Mouse (Mus musculus): ENCODE results near the gene Zbtb16. TPM values are rescaled to one million over a fixed set of nuclear protein-coding genes. Genes with fewer than 3 reads are reported as not detected.

The Zbtb16 gene
- total and polyA plus RNA-seq, 3 experiments, result 15.7 to 150 (median 149) TPM

DNA sequence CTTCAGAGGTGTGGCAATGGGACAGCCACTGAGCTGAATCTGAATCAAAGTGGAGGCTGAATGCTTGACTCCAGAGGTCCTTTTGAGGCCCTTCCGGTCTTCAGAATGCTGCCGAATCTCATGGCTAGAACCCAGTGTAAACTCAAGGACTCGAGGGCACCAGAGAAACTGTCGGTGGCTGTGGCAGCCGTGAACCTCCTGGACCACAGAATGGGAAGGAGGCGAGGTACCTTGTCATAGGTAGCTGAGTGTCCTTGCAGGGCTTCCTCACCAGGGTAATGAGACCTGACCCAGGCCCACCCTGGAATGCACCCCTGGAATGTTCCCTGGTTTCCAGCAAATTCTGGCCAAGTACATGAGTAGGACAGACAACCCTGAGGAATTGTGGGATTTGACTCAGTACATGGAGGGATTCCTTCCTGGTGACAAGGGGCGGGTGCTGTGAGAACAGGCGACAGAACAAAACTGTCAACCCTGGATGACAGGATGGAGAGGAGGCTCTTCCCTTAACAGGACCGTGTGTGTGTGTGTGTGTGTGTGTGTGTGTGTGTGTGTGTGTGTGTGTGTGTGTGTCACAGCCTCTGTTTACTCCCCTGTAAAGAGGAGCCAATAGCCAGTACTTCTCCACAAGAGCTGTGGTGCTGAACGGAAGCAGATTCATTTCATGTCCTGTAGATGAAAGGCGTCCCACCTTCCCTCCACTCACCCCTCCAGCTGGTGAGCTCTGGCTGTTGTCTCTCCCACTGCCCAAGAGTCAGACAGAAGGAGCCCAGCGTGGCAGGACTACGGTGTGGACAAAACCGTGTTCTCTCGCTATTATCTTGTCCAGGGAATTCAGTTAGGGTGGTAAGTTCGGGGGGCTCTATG is 189.0 kb downstream of the Zbtb16 start:
- intact Hi-C loops (cut with DNase I), result loop anchor here (1.0 to 10.0 kb wide), 6 partner anchors 60 to 408 kb away; partner anchors contain the start of genes Zbtb16 and Zw10
- DNase-seq, result peak; percentile 35 to 60
- 67% methylated on average over 16 of the region's 16 CpGs for WGBS
- Histone ChIP-seq H3K79me2 (replicated peaks; ENCODE audit: control insufficient read depth, insufficient read depth, low read length) (no peaks in the 10 kb centered on the region), H3K9ac (ENCODE audit: low read depth, low read length) (peak overlapping the region; percentile 76), H3K27ac (peak overlapping the region; percentile 92), H3K27me3 (ENCODE audit: control insufficient read depth, insufficient read depth, low read length) (no peaks in the 10 kb centered on the region), H3K4me1 (ENCODE audit: control insufficient read depth, insufficient read depth, low read length) (peaks cover 26% of the 10 kb centered on the region), H3K4me3 (peak overlapping the region; percentile 39), H3K36me3 (ENCODE audit: control insufficient read depth, insufficient read depth, low read length) (no peaks in the 10 kb centered on the region)
- no peak for TF ChIP-seq CTCF (IDR thresholded peaks at IDR 0.05)
- no peak for TF ChIP-seq POLR2A (IDR thresholded peaks at IDR 0.05; ENCODE audit: insufficient read depth, low read depth, low read length)
- TF ChIP-seq EP300 (IDR thresholded peaks at IDR 0.05; ENCODE audit: insufficient read depth, low read depth, low read length), result no peak

GRCm38 (mm10) chr9:48646251-48646650 is 189.8 kb downstream of the Zbtb16 start:
- H3K27me3 ChIP-seq (ENCODE audit: control insufficient read depth, insufficient read depth, low read length), result no peaks in the 10 kb centered on the region
- H3K4me3 ChIP-seq, result no peak overlapping the region
- TF ChIP-seq CTCF (IDR thresholded peaks at IDR 0.05), result no peak; the same call in 1 of the 2 replicates
- TF ChIP-seq EP300 (IDR thresholded peaks at IDR 0.05; ENCODE audit: insufficient read depth, low read depth, low read length), result peak; percentile 92
- no peak; the same call in 1 of the 2 replicates for TF ChIP-seq POLR2A (IDR thresholded peaks at IDR 0.05; ENCODE audit: insufficient read depth, low read depth, low read length)
- H3K79me2 ChIP-seq (replicated peaks; ENCODE audit: control insufficient read depth, insufficient read depth, low read length), result no peaks in the 10 kb centered on the region
- DNase-seq, result peak; percentile 68 to 75
- 18% methylated on average over 4 of the region's 4 CpGs for WGBS
- intact Hi-C loops (cut with DNase I), result loop anchor here (1.0 to 10.0 kb wide), 6 partner anchors 61 to 409 kb away; partner anchors contain the start of genes Zbtb16 and Zw10
- peak overlapping the region; percentile 76 for H3K9ac ChIP-seq (ENCODE audit: low read depth, low read length)
- H3K36me3 ChIP-seq (ENCODE audit: control insufficient read depth, insufficient read depth, low read length), result no peaks in the 10 kb centered on the region
- H3K4me1 ChIP-seq (ENCODE audit: control insufficient read depth, insufficient read depth, low read length), result peaks cover 26% of the 10 kb centered on the region
- peak overlapping the region; percentile 26 for H3K27ac ChIP-seq

- Histone ChIP-seq H3K36me3 (ENCODE audit: control insufficient read depth, insufficient read depth, low read length) (no peaks in the 10 kb centered on the region), H3K27me3 (ENCODE audit: control insufficient read depth, insufficient read depth, low read length) (no peaks in the 10 kb centered on the region), H3K4me1 (ENCODE audit: control insufficient read depth, insufficient read depth, low read length) (peaks cover 24% of the 10 kb centered on the region), H3K9ac (ENCODE audit: low read depth, low read length) (no peak overlapping the region), H3K4me3 (no peak overlapping the region), H3K79me2 (replicated peaks; ENCODE audit: control insufficient read depth, insufficient read depth, low read length) (no peaks in the 10 kb centered on the region), H3K27ac (no peak overlapping the region)
- TF ChIP-seq POLR2A (IDR thresholded peaks at IDR 0.05; ENCODE audit: insufficient read depth, low read depth, low read length) (no peak), EP300 (IDR thresholded peaks at IDR 0.05; ENCODE audit: insufficient read depth, low read depth, low read length) (no peak), CTCF (IDR thresholded peaks at IDR 0.05) (no peak)
- 49% methylated on average over 4 of the region's 4 CpGs for WGBS
- intact Hi-C loops (cut with DNase I), result loop anchor here (1.0 to 10.0 kb wide), 7 partner anchors 62 to 409 kb away; partner anchors contain the start of genes Zbtb16 and Zw10
- DNase-seq, result peak in 1 of 2 experiments; percentile 14
Measured at GRCm38 (mm10) chr9:48645648-48646126, 190.3 kb downstream of the Zbtb16 start.

DNA sequence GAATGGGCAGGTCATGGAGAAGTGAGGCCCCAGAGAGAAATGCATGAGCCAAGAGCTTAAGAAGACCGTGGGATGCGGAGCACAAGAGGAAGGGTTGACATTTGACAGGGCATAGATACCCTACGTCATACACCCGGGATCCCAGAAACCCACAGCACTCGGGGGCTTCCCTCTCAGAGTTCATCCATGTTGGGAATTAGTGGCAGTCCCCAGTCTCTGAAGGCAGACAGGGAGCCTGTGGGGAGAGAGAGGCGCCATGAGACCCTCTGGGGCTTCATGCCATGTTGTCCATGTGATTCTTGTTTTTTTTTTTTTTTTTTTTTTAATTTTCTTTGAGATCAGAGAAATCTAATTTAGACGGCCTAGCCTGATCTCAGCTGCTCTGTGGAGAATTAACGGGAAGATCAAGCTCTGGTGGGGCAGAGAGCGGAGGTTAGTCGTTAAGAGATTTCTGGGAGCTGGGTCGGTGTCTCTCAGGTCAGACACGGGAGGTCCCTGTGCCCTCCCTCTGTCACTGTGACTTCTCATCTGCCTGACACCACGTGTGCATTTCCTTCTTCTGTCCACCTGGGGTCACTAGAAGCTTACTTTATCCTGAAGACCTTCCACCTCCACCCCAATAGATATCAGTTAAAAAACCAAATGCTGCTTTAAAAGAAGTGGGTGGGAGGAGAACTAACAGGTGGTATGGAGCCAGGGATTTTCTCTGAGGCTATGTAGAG is 190.9 kb downstream of the Zbtb16 start:
- Histone ChIP-seq H3K4me3 (no peak overlapping the region), H3K27me3 (ENCODE audit: control insufficient read depth, insufficient read depth, low read length) (no peaks in the 10 kb centered on the region), H3K79me2 (replicated peaks; ENCODE audit: control insufficient read depth, insufficient read depth, low read length) (no peaks in the 10 kb centered on the region), H3K4me1 (ENCODE audit: control insufficient read depth, insufficient read depth, low read length) (peaks cover 19% of the 10 kb centered on the region), H3K9ac (ENCODE audit: low read depth, low read length) (no peak overlapping the region), H3K27ac (no peak overlapping the region), H3K36me3 (ENCODE audit: control insufficient read depth, insufficient read depth, low read length) (no peaks in the 10 kb centered on the region)
- intact Hi-C loops (cut with DNase I), result loop anchor here (1.0 to 10.0 kb wide), 3 partner anchors 62 to 410 kb away; partner anchors contain the start of gene Zw10
- peak; percentile 34 to 44 for DNase-seq
- WGBS, result 47% methylated on average over 13 of the region's 13 CpGs
- TF ChIP-seq POLR2A (IDR thresholded peaks at IDR 0.05; ENCODE audit: insufficient read depth, low read depth, low read length) (no peak), CTCF (IDR thresholded peaks at IDR 0.05) (peak; percentile 88), EP300 (IDR thresholded peaks at IDR 0.05; ENCODE audit: insufficient read depth, low read depth, low read length) (0 out of 2 replicates have a peak, but pooled peaks have one; percentile 52)

DNA sequence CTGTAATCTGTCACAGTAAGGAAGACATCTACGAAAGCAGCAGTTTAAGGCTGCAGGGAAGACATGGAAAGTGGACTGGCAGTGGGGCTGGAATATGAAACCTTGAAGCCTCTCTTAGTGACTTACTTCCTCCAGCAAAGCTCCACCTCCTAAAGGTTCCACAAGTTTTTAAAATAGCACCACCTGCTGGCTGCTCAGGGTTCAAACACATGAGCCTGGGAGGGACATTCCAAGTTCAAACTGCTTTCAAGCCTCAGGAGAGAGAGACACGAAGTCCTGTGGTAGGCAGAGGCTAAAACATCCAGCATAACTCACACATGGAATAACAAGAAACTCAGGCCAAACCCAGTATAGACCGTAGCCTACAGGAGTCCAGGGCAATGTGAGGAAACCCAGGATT is 191.6 kb downstream of the Zbtb16 start:
- H3K36me3 ChIP-seq (ENCODE audit: control insufficient read depth, insufficient read depth, low read length), result no peaks in the 10 kb centered on the region
- intact Hi-C loops (cut with DNase I), result loop anchor here (10.0 kb wide), 1 partner anchor 410 kb away; the partner anchor contains the start of gene Zw10
- no peak overlapping the region for H3K4me3 ChIP-seq
- TF ChIP-seq POLR2A (IDR thresholded peaks at IDR 0.05; ENCODE audit: insufficient read depth, low read depth, low read length) (no peak), CTCF (IDR thresholded peaks at IDR 0.05) (peak; percentile 44; the same call in 1 of the 2 replicates), EP300 (IDR thresholded peaks at IDR 0.05; ENCODE audit: insufficient read depth, low read depth, low read length) (no peak)
- no peaks in the 10 kb centered on the region for H3K79me2 ChIP-seq (replicated peaks; ENCODE audit: control insufficient read depth, insufficient read depth, low read length)
- DNase-seq, result peak in 1 of 2 experiments; percentile 15
- peaks cover 16% of the 10 kb centered on the region for H3K4me1 ChIP-seq (ENCODE audit: control insufficient read depth, insufficient read depth, low read length)
- H3K27me3 ChIP-seq (ENCODE audit: control insufficient read depth, insufficient read depth, low read length), result no peaks in the 10 kb centered on the region
- 71% methylated on average over 3 of the region's 3 CpGs for WGBS
- no peak overlapping the region for H3K27ac ChIP-seq
- H3K9ac ChIP-seq (ENCODE audit: low read depth, low read length), result no peak overlapping the region
